Mouse (Mus musculus): ENCODE measurements around the gene Ddrgk1.

The Ddrgk1 gene

DNA sequence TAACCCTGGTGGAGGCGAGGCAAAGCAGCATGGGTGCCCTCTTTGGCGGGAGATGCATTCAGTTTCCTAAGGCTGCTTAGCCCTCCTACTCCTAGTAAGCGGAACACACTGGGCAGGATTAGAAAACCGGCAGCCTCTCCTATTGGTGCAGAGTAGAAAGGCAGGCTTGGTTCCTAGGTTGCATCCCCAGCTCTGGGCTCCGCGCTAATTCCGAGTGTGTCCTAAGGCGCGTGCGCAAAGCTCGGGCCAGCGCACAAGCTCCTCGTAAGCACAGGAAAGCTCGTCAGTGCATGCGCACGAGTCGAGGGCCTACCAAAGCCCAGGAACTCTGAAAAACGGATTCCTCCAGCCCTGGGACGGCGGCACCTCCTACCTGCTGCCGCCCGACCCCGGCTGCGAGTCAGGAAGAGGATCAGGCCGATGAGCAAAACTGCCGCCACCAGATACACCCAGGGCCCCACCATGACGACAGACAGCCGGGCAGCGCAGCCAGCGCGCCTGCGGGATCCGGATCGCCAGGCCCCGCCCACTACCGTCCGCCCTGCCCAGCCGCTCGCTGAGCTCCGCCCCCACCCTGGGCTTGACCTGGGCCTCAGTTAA lies at the start of gene Ddrgk1:
Gene Ddrgk1, minus strand, starts transcription at position 558 of the 600 bp plus-strand sequence.
- peak; percentile 92 for DNase-seq (ENCODE audit: low read depth, low spot score)

DNA sequence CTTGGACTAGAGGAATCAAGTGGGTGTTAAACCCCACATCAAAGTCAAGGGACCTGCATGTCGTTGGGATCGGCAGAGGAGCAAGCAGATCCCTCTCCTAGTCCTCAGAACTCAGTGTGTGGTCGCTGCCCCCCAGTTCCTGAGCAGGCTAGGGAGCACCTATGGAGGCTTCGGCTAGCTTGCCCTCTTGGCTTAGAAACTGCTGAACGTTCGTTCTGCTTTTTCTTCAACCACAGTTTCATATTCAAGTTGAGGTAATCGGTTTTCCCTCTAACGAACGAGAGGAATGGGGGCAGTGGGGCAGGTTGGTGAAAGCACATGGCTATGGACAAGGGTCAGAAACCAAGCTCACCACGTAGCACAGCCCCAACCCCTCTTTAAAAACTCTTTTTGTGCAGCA lies 42.6 kb upstream of the Ddrgk1 start:
- no peak for DNase-seq (ENCODE audit: low read depth, low spot score)

DNA sequence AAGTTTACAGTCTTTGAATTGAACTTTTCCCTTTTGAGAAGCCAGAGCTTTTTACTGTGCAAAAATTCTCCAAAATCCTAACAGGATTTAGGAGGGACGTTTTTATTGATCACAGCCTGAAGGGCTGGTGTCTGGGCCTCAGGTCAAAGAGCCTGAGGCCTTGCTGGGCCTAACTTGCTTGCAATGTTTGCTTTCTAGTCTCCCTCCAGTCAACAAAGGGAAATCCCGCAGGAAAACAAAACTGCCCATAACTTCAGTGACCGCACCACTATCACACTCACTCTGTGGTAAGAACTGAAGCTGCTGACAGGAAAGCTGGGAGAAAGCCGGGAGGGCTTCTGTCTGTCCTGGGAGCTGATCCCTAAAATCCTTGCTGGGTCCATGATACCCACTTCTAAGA lies 42.1 kb upstream of the Ddrgk1 start:
- no peak for DNase-seq (ENCODE audit: low read depth, low spot score)

DNA sequence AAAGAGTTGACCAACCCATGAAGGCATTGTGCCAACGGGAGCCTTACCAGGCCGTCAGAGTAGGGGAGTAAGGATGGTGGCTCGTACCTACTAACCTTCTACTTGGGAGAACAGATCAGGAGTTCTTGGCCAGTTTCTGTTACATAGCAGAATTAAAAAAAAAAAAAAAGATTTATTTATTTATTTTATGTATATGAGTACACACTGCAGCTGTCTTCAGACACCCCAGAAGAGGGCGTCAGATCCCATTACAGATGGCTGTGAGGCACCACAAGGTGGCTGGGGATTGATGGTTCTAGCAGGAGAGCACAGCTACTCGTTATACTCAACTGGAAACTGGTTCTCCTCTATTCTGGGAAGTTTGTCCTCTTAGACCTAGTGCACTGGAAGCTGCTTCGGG lies 40.7 kb upstream of the Ddrgk1 start:
- DNase-seq (ENCODE audit: low read depth, low spot score), result no peak

DNA sequence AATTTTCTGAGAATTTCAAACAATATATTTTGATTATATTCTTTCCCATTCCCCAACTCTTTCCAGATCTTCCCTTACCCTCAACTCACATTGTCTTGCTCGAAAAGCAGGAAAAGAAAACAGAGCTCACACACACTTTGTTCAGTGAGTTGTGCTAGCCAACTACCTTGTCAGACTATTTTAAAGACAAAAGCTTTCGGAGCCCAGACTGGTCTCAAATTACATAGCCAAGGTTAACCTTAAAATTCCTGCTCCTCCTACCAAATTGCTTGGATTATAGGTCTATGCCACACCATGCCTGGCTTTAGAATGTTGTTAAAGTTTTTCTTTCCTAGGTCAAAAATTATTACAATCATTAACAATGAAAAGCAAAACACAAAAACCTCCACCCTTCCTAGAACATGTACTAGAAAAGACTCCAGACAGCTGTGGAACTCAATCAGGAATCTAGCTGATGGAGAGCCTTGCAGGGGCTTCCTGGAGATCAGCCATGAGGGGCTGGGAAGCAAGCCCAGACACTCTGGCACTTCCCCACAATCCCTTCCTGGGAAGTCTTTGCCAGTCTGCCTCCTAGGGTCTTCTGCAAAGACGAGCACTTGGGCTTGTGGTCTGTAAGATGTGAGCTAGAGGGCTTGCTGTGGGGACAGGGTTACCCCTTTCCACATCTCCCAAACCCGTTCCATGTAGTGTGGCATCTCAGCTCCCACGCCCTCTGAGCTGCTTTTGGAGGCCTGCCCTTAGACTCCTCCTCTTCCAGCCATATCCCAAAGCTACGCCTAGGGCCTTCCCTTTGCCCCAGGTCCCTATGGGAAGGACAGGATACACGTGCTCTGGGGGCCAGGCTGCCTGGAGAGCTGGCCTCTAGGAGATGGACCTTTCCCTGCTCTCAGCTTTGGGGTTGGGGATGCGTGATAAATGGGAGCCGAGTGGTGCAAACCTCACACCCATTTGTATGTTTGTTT lies 39.9 kb upstream of the Ddrgk1 start:
- peak; percentile 22 for DNase-seq (ENCODE audit: low read depth, low spot score)

DNA sequence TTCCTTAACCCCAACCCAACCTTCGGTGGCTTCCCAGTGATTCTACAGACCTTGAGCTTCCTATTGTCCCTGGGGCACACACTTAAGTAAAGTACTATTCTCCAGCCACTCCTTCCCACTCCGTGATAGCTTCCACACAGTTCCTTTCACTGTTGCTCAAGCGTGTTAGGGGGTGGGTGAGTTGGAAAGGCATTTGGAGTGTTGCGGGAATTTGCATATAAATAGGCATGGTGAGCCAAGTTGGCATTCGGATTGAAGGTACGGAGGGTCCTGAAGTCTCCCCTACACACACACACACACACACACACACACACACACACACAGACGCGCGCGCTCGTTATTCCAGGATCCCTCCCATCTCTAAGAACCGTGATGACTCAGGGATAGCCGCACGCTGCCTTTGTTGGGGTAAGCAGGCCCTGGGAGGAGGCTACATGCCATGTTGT lies 33.4 kb upstream of the Ddrgk1 start:
- no peak for DNase-seq (ENCODE audit: low read depth, low spot score)

DNA sequence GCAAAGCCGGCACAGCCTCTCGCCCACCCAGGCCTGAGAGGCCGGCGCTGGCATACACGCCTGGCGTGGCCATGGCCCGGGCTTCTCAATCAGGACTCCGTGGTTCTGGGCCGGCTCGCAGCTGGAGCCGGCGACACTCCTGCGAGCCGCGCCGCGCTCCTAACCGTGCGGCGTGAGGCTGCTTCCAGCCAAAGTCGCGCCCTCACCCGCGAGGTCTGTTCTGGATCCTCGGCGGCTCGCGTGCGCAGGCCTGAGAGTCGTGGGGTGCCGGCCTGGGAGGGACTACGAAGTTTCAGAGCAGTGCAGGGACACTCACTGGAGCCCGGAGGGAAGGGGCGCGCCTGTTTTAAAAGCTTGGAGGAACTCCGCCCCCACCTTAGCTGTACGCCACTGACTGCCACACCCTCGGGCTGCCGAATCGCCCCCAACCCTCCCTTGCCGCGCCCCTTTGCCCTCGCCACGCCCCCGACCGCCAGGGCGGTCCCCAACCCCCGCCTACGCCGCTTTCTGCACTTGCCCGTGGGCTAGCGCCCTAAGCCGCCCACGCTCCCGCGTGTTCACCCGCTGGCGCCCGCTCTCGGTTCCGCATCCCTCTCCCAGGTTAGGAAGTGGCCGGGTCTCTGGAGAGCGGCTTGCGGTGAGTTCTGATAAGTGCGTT lies 32.8 kb upstream of the Ddrgk1 start, which contains the start of gene Slc4a11:
Gene Slc4a11, minus strand, starts transcription at position 367 of the 658 bp plus-strand sequence.
- no peak for DNase-seq (ENCODE audit: low read depth, low spot score)

DNA sequence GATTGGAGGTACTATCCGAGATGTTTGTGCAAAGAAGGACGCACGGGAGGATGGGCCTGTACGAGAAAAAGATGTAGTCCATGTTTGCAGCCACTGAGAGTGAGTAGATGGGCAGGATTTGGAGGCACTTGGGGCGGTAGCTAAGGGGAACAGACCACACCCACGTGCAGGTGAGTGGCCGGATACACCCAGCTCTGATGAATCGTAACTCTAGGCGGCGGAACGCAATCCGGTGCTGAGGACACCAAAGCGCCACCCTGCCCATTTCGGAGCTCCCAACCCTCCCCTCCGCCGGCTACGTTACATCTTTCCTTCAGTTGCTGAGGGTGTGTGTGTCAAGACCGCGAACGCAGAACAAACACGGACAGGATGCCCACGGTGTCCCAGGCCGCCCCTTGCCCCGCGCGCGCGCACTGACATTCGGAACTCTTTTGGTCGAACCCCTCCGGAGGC lies 32.3 kb upstream of the Ddrgk1 start:
- no peak for DNase-seq (ENCODE audit: low read depth, low spot score)

DNA sequence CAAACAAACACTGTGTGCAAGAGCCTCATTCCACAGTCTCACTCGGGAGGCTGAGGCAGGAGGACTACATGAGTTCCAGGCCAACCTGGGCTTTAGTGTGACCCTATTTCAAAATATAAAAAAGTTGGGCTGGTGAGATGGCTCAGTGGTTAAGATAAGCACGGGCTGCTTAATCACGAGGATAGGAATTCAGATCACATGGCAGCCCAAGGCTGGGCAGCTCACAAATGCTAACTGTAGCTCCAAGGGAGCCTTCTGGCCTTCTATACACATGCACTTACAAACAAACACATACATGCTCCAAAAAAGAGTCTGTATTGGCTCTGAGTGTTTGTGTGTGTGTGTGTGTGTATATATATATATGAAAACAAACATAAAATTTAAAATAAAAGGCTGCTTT lies 29.1 kb upstream of the Ddrgk1 start:
- DNase-seq (ENCODE audit: low read depth, low spot score), result no peak

DNA sequence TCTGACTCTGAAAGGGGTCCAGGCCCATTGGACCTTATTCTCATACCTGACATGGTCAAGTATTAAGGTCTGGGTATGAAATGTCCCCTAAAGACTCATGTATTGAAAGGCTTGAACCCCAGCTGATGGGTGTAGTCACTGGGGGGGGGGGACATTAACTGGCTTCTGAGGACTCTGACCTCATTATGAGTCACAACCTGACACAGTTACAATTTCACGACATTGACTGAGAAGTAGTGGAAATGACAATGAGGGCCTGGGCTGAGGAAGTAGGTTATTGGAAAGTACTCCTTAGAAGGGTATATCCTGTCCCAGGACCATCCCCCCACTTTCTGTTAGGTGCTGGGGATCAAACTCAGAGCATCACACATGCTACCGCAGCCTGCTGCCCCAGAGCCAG lies 24.6 kb upstream of the Ddrgk1 start:
- DNase-seq (ENCODE audit: low read depth, low spot score), result no peak

DNA sequence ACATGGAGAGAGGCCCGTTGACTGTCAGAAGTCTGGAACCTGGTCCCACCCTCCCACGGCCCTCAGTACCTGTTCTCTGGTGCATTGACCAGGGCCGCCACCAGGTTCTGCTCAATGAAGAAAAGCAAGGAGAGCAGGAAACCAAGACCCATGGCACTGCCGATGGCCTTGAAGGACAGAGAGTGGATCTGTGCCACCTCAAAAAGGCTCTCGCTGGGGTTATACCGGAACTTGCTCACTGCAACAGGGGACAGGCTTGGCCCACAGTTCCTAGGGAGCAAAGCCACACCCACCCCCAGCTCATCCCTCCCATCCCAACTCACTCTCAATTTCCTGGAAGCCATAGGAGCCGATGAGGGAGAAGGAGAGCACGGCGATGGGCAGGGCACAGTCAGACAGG lies 21.0 kb upstream of the Ddrgk1 start:
- DNase-seq (ENCODE audit: low read depth, low spot score), result no peak

DNA sequence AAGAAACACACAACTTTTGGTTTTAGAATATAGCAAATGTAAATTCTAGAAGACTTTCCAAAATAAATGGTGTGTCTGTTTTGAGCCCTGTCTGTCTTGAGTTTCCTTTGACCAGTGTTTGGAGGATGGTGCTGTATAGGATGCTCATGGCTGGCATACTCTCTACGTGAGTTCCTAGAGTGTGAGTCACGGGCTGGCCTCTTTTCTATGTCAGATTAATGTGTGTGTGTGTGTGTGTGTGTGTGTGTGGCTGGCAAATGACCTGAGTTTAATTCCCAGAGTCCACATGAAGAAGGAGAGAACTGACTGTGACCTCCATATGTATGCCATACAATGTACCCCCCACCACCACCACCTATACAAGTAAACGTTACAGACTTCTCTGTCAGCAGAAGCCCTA lies 17.1 kb upstream of the Ddrgk1 start:
- no peak for DNase-seq (ENCODE audit: low read depth, low spot score)

DNA sequence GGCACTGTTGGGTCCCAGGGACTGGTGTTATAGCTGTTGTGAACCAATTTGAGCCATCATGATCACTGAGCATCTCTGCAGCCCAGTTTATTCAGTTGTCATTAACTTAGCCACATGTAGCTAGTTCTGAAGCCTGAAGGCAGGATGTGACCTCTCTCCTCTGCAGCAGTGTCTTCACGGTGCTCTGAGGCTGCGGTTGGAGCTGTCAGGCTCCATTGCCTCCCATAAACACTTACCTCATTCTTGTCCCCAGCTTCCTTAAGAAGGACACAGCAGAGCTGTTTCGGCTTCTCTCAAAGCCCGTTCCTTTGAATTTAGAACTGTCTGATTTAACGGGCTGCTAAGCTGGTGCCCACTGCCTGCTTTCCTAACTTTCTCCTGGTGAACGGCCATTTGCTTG lies 15.4 kb upstream of the Ddrgk1 start:
- no peak for DNase-seq (ENCODE audit: low read depth, low spot score)

DNA sequence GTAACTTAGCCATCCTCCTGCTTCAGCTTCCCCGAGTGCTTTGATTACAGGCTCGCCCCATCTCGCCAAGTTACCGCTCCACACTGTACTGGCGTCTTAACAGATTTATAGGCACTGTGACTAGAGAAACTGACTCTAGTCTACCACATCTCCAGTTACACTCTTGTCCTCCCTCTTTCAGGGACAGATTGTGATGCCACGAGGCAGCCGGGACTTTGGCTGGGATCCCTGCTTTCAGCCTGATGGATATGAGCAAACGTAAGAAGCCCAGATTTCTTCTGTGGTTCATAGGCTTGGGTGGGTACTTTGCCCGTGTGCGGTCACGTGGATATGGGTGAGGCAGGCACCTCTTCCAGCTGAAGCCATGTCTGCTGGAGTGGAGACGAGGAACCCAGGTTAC lies 14.7 kb upstream of the Ddrgk1 start:
- no peak for DNase-seq (ENCODE audit: low read depth, low spot score)

DNA sequence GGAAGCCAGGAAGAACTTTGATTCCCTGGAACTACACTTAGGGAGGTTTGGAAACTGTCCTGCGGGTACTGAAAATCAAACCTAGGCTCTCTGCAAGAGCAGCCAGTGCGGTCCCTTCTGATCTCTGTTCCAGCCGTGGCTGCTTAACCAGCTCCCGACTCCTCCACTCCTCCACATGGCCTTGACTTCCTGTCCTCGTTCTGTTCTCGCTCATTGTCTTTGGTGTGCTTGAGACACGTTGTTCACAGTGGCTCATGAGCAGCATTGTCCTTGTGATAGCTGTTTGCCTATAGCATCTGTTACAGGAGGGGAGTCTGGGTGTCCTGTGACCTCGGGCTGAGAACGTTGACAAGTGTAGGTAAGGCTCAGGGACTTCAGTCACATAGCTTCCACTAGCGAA lies 12.8 kb upstream of the Ddrgk1 start:
- no peak for DNase-seq (ENCODE audit: low read depth, low spot score)

DNA sequence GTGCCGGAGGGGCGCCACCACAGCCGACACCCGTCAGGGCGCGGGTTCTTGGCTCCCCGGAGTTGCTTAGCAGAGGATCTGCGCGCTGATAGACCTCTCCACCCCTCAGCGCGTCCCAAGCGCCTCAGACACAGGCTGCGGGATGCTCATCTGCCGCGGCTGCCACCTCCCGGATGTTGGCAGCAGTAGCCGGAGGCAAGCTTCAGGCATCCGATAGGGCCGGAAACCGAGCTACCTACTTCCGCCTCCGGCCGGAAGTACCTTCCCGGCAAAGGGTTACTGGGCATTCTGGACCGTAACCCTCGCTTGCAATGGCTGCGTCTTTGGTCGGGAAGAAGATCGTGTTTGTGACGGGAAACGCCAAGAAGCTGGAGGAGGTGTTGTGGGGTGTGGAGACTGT lies 3.1 kb upstream of the Ddrgk1 start, which contains the start of gene Itpa:
Gene Itpa, plus strand, starts transcription at position 52 of the 400 bp plus-strand sequence.
- peak; percentile 71 for DNase-seq (ENCODE audit: low read depth, low spot score)

DNA sequence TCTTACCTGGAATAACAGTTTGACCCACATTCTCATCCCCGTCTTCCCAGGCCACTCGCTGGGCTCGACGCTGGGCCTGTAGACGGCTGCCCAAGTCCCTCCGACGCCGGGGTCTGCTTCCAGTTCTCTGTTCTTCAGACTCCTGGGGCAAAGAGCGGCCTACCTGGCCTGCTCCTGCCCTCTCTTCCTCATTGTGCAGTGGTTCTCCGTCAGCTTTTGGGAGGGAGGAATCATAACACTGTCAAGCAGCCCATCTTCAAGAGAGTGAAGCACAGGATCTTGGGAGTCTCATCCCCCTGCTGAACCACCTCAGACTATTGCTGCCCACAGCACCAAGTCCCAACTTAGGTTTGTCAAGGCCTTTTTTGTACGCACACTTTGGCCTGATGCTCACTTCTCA lies 1.1 kb downstream of the Ddrgk1 start:
- no peak for DNase-seq (ENCODE audit: low read depth, low spot score)

DNA sequence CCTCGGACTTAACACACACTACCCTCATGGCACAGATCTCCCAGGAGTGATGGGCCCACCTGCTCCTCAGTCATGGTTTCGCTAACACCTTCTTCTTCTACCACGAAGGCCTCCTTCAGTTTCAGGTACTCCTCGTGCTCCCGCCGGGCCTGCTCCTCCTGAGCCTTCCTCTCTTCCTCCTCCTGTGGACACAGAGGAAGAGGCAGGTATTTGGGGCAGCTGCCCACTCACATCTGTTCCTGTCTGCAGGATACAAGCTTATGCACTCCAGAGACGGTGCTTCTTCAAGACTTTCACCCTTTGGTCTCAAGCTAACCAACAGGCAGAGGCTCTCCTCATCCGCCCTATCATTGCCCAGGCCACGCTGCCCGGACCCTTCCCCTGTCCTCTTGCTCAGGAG lies 5.9 kb downstream of the Ddrgk1 start:
- DNase-seq (ENCODE audit: low read depth, low spot score), result no peak

DNA sequence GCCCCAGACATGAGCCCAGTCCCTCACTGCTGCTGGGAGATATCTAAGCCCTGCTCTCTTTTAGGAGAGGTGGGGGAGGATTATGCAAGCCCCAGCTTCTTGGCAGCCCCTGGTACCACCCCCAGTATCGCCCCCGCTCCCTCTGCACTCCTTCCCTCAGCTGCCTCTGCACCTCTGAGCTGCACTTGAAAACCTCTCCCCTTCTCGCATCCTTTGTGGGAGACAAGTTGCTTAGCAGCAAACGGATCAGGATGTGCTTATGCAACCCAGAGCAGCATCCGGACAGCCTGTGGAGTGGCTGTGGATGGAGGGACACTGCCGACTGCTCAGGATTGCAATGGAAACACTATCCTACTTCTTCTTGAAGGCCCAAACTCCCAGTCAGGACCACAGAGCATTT lies 6.9 kb downstream of the Ddrgk1 start:
- DNase-seq (ENCODE audit: low read depth, low spot score), result no peak

DNA sequence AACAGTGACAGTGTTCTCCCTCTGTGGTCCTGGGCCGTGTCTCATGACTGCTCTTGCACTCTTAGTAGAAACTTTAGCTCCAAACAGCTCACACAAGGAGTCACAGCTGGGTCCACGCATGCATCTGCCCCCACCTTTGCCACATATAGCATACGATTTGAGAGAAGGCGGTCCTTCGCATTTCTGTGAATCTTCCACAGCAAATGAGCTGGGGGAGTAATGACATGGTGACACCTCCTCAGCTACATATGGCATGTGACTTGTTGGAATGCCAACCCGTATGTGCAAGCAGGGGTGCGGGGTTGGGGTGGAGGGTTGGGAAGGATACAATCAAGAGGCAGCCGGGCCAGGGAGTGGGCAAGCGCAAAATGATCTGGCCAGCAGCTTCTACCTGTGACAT lies 7.9 kb downstream of the Ddrgk1 start:
- no peak for DNase-seq (ENCODE audit: low read depth, low spot score)

DNA sequence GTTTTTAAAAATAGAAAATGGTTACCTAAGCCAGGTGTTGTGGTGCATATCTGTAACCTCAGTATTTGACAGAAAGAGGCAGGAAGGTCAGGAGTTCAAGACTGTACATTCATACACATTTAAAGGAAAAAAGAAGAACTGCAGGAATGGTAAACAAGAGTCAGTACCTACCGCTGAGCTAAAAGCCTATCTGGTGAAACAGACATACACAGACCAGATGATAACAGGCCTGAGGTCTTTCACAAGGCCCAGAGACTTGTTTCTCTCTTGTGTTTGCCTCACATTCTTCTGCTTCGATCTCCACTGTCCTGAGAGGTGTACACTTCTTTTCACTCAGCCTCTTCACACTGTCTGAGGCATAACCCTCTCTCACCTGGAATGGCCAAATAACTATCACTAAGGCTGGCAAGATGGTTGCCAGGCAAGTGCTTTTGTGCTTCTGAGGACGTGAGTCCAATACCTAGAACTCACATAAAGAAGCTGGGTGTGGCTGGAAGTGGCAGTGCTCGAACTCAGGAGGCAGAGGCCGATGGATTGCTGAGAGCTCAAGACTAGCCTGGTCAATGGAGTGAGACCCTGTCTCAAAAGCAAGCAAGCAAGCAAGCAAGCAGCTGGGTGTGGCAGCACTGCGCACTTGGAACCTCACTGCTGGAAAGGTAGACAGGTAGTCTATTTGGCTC lies 8.7 kb downstream of the Ddrgk1 start:
- no peak for DNase-seq (ENCODE audit: low read depth, low spot score)

DNA sequence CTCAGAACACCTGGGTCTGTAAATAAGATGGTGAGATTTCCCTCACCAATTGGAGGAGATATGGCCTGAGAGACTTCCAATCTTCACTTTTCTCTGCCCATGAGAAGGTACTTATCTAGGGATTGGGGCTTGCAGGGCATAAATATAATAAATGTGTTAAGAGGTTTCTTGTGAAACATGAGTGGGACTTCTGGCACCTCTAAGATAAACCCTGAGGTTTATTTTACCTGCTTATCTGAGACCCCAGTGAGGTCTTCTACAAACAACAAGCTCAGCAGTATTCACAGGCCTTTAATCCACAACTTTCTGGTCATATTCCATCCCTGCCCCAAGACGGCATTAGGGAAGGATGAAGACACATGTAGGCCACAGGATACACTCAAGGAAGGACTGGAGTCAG lies 10.7 kb downstream of the Ddrgk1 start:
- no peak for DNase-seq (ENCODE audit: low read depth, low spot score)

Measured in brain, embryonic 18.5 days (tissue).